Mouse (Mus musculus): ENCODE measurements at regions not wholly inside any gene's neighbourhood (a gene's known extent, or its start where the extent isn't known, plus 50 kb on each side); places are given as distances from the start of the nearest gene placed in this dataset.
A peak's percentile ranks its signal among the peaks of the same experiment; 100 is the strongest.

GRCm38 (mm10) chrX:19148251-19148650 lies 332.9 kb downstream of the Tex13c3 start:
- Histone ChIP-seq H3K9me3 (ENCODE audit: control insufficient read depth, low read length) (no peaks in the 10 kb centered on the region), H3K9ac (ENCODE audit: low read length) (no peak overlapping the region), H3K4me2 (ENCODE audit: low read length) (no peak overlapping the region), H3K27ac (replicated peaks in 1 of 2; ENCODE audit: control insufficient read depth in 1 of 2, insufficient read depth in 1 of 2, low read depth in 2 of 2, low read length in 2 of 2) (no peak overlapping the region), H3K36me3 (ENCODE audit: control insufficient read depth, insufficient read depth, low read length) (no peaks in the 10 kb centered on the region), H3K4me1 (ENCODE audit: control insufficient read depth in 2 of 2, insufficient read depth in 2 of 2, low read length in 2 of 2) (no peaks in the 10 kb centered on the region), H3K27me3 (ENCODE audit: control insufficient read depth, insufficient read depth, low read length) (no peaks in the 10 kb centered on the region), H3K4me3 (ENCODE audit: control insufficient read depth in 1 of 2, insufficient read depth in 1 of 2, low read depth in 1 of 2, low read length in 2 of 2) (no peak overlapping the region)
- WGBS, result 75% methylated on average over 3 of the region's 3 CpGs
- no peak for ATAC-seq (ENCODE audit: insufficient number of reproducible peaks, insufficient read depth, low FRiP score, low read depth)

GRCm38 (mm10) chrX:19112753-19113152 lies 368.4 kb downstream of the Tex13c3 start:
- H3K9ac ChIP-seq (ENCODE audit: low read length), result no peak overlapping the region
- no peak overlapping the region for H3K27ac ChIP-seq (replicated peaks in 1 of 2; ENCODE audit: control insufficient read depth in 1 of 2, insufficient read depth in 1 of 2, low read depth in 2 of 2, low read length in 2 of 2)
- 71% methylated on average over 7 of the region's 7 CpGs for WGBS
- no peaks in the 10 kb centered on the region for H3K36me3 ChIP-seq (ENCODE audit: control insufficient read depth, insufficient read depth, low read length)
- no peak for ATAC-seq (ENCODE audit: insufficient number of reproducible peaks, insufficient read depth, low FRiP score, low read depth)
- H3K4me1 ChIP-seq (ENCODE audit: control insufficient read depth in 2 of 2, insufficient read depth in 2 of 2, low read length in 2 of 2), result no peaks in the 10 kb centered on the region
- no peak overlapping the region for H3K4me3 ChIP-seq (ENCODE audit: control insufficient read depth in 1 of 2, insufficient read depth in 1 of 2, low read depth in 1 of 2, low read length in 2 of 2)
- H3K9me3 ChIP-seq (ENCODE audit: control insufficient read depth, low read length), result no peaks in the 10 kb centered on the region
- no peaks in the 10 kb centered on the region for H3K27me3 ChIP-seq (ENCODE audit: control insufficient read depth, insufficient read depth, low read length)
- H3K4me2 ChIP-seq (ENCODE audit: low read length), result no peak overlapping the region

GRCm38 (mm10) chrX:19102911-19103310 lies 378.2 kb downstream of the Tex13c3 start:
- no peaks in the 10 kb centered on the region for H3K27me3 ChIP-seq (ENCODE audit: control insufficient read depth, insufficient read depth, low read length)
- H3K27ac ChIP-seq (replicated peaks in 1 of 2; ENCODE audit: control insufficient read depth in 1 of 2, insufficient read depth in 1 of 2, low read depth in 2 of 2, low read length in 2 of 2), result no peak overlapping the region
- ATAC-seq (ENCODE audit: insufficient number of reproducible peaks, insufficient read depth, low FRiP score, low read depth), result no peak
- no peak overlapping the region for H3K4me3 ChIP-seq (ENCODE audit: control insufficient read depth in 1 of 2, insufficient read depth in 1 of 2, low read depth in 1 of 2, low read length in 2 of 2)
- no peaks in the 10 kb centered on the region for H3K4me1 ChIP-seq (ENCODE audit: control insufficient read depth in 2 of 2, insufficient read depth in 2 of 2, low read length in 2 of 2)
- no peaks in the 10 kb centered on the region for H3K9me3 ChIP-seq (ENCODE audit: control insufficient read depth, low read length)
- H3K9ac ChIP-seq (ENCODE audit: low read length), result no peak overlapping the region
- WGBS, result 56% methylated on average over 2 of the region's 2 CpGs
- no peaks in the 10 kb centered on the region for H3K36me3 ChIP-seq (ENCODE audit: control insufficient read depth, insufficient read depth, low read length)
- H3K4me2 ChIP-seq (ENCODE audit: low read length), result no peak overlapping the region

GRCm38 (mm10) chrX:19095960-19096359 lies 385.2 kb downstream of the Tex13c3 start:
- H3K4me2 ChIP-seq (ENCODE audit: low read length), result no peak overlapping the region
- H3K9me3 ChIP-seq (ENCODE audit: control insufficient read depth, low read length), result no peaks in the 10 kb centered on the region
- H3K27ac ChIP-seq (replicated peaks in 1 of 2; ENCODE audit: control insufficient read depth in 1 of 2, insufficient read depth in 1 of 2, low read depth in 2 of 2, low read length in 2 of 2), result no peak overlapping the region
- H3K36me3 ChIP-seq (ENCODE audit: control insufficient read depth, insufficient read depth, low read length), result no peaks in the 10 kb centered on the region
- no peak for ATAC-seq (ENCODE audit: insufficient number of reproducible peaks, insufficient read depth, low FRiP score, low read depth)
- no peak overlapping the region for H3K4me3 ChIP-seq (ENCODE audit: control insufficient read depth in 1 of 2, insufficient read depth in 1 of 2, low read depth in 1 of 2, low read length in 2 of 2)
- no peaks in the 10 kb centered on the region for H3K27me3 ChIP-seq (ENCODE audit: control insufficient read depth, insufficient read depth, low read length)
- H3K4me1 ChIP-seq (ENCODE audit: control insufficient read depth in 2 of 2, insufficient read depth in 2 of 2, low read length in 2 of 2), result no peaks in the 10 kb centered on the region
- H3K9ac ChIP-seq (ENCODE audit: low read length), result no peak overlapping the region

GRCm38 (mm10) chrX:19084435-19084834 lies 396.7 kb downstream of the Tex13c3 start:
- Histone ChIP-seq H3K27me3 (ENCODE audit: control insufficient read depth, insufficient read depth, low read length) (no peaks in the 10 kb centered on the region), H3K27ac (replicated peaks in 1 of 2; ENCODE audit: control insufficient read depth in 1 of 2, insufficient read depth in 1 of 2, low read depth in 2 of 2, low read length in 2 of 2) (no peak overlapping the region), H3K4me2 (ENCODE audit: low read length) (no peak overlapping the region), H3K36me3 (ENCODE audit: control insufficient read depth, insufficient read depth, low read length) (no peaks in the 10 kb centered on the region), H3K9ac (ENCODE audit: low read length) (no peak overlapping the region), H3K4me3 (ENCODE audit: control insufficient read depth in 1 of 2, insufficient read depth in 1 of 2, low read depth in 1 of 2, low read length in 2 of 2) (no peak overlapping the region), H3K4me1 (ENCODE audit: control insufficient read depth in 2 of 2, insufficient read depth in 2 of 2, low read length in 2 of 2) (no peaks in the 10 kb centered on the region), H3K9me3 (ENCODE audit: control insufficient read depth, low read length) (no peaks in the 10 kb centered on the region)
- WGBS, result 71% methylated on average over 1 of the region's 1 CpGs
- no peak for ATAC-seq (ENCODE audit: insufficient number of reproducible peaks, insufficient read depth, low FRiP score, low read depth)

GRCm38 (mm10) chrX:19080021-19080420 lies 401.1 kb downstream of the Tex13c3 start:
- H3K9ac ChIP-seq (ENCODE audit: low read length), result no peak overlapping the region
- 59% methylated on average over 2 of the region's 2 CpGs for WGBS

More at GRCm38 (mm10) chrX:19080021-19080420, 401.1 kb downstream of the Tex13c3 start:
- H3K4me3 ChIP-seq (ENCODE audit: control insufficient read depth in 1 of 2, insufficient read depth in 1 of 2, low read depth in 1 of 2, low read length in 2 of 2), result no peak overlapping the region
- H3K4me1 ChIP-seq (ENCODE audit: control insufficient read depth in 2 of 2, insufficient read depth in 2 of 2, low read length in 2 of 2), result no peaks in the 10 kb centered on the region
- no peaks in the 10 kb centered on the region for H3K36me3 ChIP-seq (ENCODE audit: control insufficient read depth, insufficient read depth, low read length)
- ATAC-seq (ENCODE audit: insufficient number of reproducible peaks, insufficient read depth, low FRiP score, low read depth), result no peak
- H3K4me2 ChIP-seq (ENCODE audit: low read length), result no peak overlapping the region
- H3K27ac ChIP-seq (replicated peaks in 1 of 2; ENCODE audit: control insufficient read depth in 1 of 2, insufficient read depth in 1 of 2, low read depth in 2 of 2, low read length in 2 of 2), result no peak overlapping the region
- no peaks in the 10 kb centered on the region for H3K27me3 ChIP-seq (ENCODE audit: control insufficient read depth, insufficient read depth, low read length)
- H3K9me3 ChIP-seq (ENCODE audit: control insufficient read depth, low read length), result no peaks in the 10 kb centered on the region

MicroRNA genes in the stretch of these regions (microRNA counts, 519-probe panel; counts per million panel counts)
- 322 counts per million, percentile 70 among the panel's probes with 10 or more counts for microRNA mmu-miR-221
- 322 counts per million, percentile 70 among the panel's probes with 10 or more counts for microRNA mmu-miR-222

Small RNA genes in the stretch of these regions (microRNA-seq; reads per million reads assigned to microRNA genes)
- gene Mir221 (83.6 reads per million, percentile 50 among the genes with 10 or more reads in this experiment), gene Mir222 (40.3 reads per million, percentile 40 among the genes with 10 or more reads in this experiment)

All from heart, embryonic 14.5 days (tissue).